Mouse (Mus musculus) heart, embryonic 14.5 days (tissue): ENCODE data around the gene Rgs3. TPM values are rescaled to one million over a fixed set of nuclear protein-coding genes. Genes with fewer than 3 reads are reported as not detected.

Experiments
- ATAC-seq: fragments of 200-750 bp; cut with Nextera tagmentation; 2 replicates; pipeline ENCODE4 v1.8.0; 2017; ENCODE audit warnings: low read depth, moderate TSS enrichment; ENCODE audit not compliant: insufficient number of reproducible peaks, insufficient read depth, low FRiP score
- H3K27ac ChIP-seq, 2 experiments: fragments of 200-500 bp in 1 of 2; fragments of 300-500 bp in 1 of 2; sonication (generic) in 1 of 2; replicated peaks in 1 of 2; 2 replicates each; pipeline ENCODE4 v1.5.1; 2012 to 2014; ENCODE audit warnings: low read depth in 2 of 2, low read length in 2 of 2, control low read depth in 1 of 2, mild to moderate bottlenecking in 1 of 2, mixed read lengths in 1 of 2; ENCODE audit not compliant: control insufficient read depth in 1 of 2, insufficient read depth in 1 of 2
- H3K27me3 ChIP-seq: fragments of 300-500 bp; sonication (generic); 2 replicates; pipeline ENCODE4 v1.6.1; 2014; ENCODE audit warnings: mild to moderate bottlenecking, low read length, control low read depth; ENCODE audit not compliant: control insufficient read depth, insufficient read depth
- H3K36me3 ChIP-seq: fragments of 300-500 bp; sonication (generic); 2 replicates; pipeline ENCODE4 v1.6.1; 2014; ENCODE audit warnings: mild to moderate bottlenecking, control low read depth, low read length, mixed read lengths; ENCODE audit not compliant: control insufficient read depth, insufficient read depth
- H3K4me1 ChIP-seq, 2 experiments: fragments of 200-500 bp in 1 of 2; fragments of 300-500 bp in 1 of 2; sonication (generic) in 1 of 2; 2 replicates each; pipeline ENCODE4 v1.6.1; 2012 to 2014; ENCODE audit warnings: low read length in 2 of 2, control low read depth in 1 of 2, mixed read lengths in 1 of 2; ENCODE audit not compliant: control insufficient read depth in 2 of 2, insufficient read depth in 2 of 2
- H3K4me2 ChIP-seq: fragments of 300-500 bp; sonication (generic); 2 replicates; pipeline ENCODE4 v1.6.1; 2014; ENCODE audit warnings: mild to moderate bottlenecking, low read length
- H3K4me3 ChIP-seq, 2 experiments: fragments of 200-500 bp in 1 of 2; fragments of 300-500 bp in 1 of 2; sonication (generic) in 1 of 2; 2 replicates each; pipeline ENCODE4 v1.5.1; 2012 to 2014; ENCODE audit warnings: low read length in 2 of 2, mild to moderate bottlenecking in 2 of 2, control low read depth in 1 of 2, low read depth in 1 of 2, moderate library complexity in 1 of 2; ENCODE audit not compliant: control insufficient read depth in 1 of 2, insufficient read depth in 1 of 2
- H3K9ac ChIP-seq: fragments of 300-500 bp; sonication (generic); 2 replicates; pipeline ENCODE4 v1.6.1; 2014; ENCODE audit warnings: mild to moderate bottlenecking, low read length
- H3K9me3 ChIP-seq: fragments of 300-500 bp; sonication (generic); 2 replicates; pipeline ENCODE4 v1.6.1; 2016; ENCODE audit warnings: low read length, control low read depth; ENCODE audit not compliant: control insufficient read depth
- WGBS: fragments of 180-500 bp; shearing (Covaris S2); extraction: QIAGEN DNeasy Blood & Tissue Kit; methylation state at CpG from one replicate; pipeline ENCODE4 v1.1.7; 2014; 5-methylcytosine and 5-hydroxymethylcytosine counted together
- polyA plus RNA-seq: library from polyadenylated mRNA; unstranded; fragments of >200 nt; fragmentation: Nextera tagmentation; extraction: Ambion mirVana; gene quantifications from 2 replicates; pipeline ENCODE4 v1.2.1, GENCODE M21; 2014

Rgs3 gene
- polyA plus RNA-seq, 1 experiment from 2014 or later = 70.4 TPM

DNA sequence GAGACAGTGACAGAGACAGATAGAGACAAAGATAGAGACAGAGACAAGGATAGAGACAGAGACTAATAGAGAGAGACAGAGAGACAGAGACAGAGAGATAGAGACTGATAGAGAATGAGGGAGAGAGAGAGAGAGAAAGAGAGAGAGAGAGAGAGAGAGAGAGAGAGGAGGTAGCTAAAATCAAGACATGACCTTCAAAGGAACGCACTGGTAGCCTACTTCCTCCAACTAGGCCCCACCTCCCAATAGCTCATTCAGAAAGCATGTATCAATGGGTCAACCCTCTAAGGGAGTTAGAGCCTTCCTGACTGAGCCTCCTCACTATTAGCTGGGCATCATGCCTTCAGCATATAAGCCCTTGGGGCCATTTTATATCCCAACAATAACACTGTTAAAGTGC lies 8.7 kb downstream of the Rgs3 start:
- ATAC-seq = no peak
- H3K4me1 ChIP-seq = peaks cover 18 to 20% of the 10 kb centered on the region in 2 experiments
- no peaks in the 10 kb centered on the region for H3K36me3 ChIP-seq
- 68% methylated on average over 1 of the region's 1 CpGs for WGBS
- H3K27ac ChIP-seq = no peak overlapping the region
- H3K4me3 ChIP-seq = no peak overlapping the region
- peaks cover 85% of the 10 kb centered on the region for H3K27me3 ChIP-seq
- H3K9ac ChIP-seq = no peak overlapping the region
- H3K4me2 ChIP-seq = no peak overlapping the region
- H3K9me3 ChIP-seq = peaks cover 5% of the 10 kb centered on the region; the same call in 1 of the 2 replicates

DNA sequence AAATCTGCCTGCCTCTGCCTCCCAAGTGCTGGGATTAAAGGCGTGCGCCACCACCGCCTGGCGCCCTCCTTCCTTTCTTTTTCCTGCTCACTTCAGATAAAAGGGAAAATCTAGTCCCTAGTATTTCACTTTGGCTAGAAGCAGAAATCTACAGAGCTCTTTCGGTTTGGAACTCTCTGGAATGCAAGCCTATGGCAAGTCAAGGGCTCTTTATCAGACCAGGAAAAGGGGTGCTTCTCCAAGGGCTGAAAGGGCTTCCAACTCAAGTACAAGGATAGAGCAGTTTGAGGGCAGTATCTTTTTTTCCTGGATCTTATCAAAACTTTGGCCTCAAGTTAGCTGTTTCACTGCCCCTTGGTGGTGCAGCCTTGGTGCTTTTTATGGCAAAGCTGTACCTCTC lies 10.0 kb downstream of the Rgs3 start:
- Histone ChIP-seq H3K4me1 (peaks cover 18 to 20% of the 10 kb centered on the region in 2 experiments), H3K4me3 (no peak overlapping the region), H3K4me2 (0 out of 2 replicates have a peak overlapping the region, but pooled peaks have one; percentile 37), H3K9ac (no peak overlapping the region), H3K9me3 (peaks cover 6% of the 10 kb centered on the region; the same call in 1 of the 2 replicates), H3K27ac (no peak overlapping the region; a peak in 1 of 4 replicates), H3K27me3 (peaks cover 73% of the 10 kb centered on the region), H3K36me3 (no peaks in the 10 kb centered on the region)
- ATAC-seq = no peak
- WGBS = 58% methylated on average over 5 of the region's 5 CpGs

DNA sequence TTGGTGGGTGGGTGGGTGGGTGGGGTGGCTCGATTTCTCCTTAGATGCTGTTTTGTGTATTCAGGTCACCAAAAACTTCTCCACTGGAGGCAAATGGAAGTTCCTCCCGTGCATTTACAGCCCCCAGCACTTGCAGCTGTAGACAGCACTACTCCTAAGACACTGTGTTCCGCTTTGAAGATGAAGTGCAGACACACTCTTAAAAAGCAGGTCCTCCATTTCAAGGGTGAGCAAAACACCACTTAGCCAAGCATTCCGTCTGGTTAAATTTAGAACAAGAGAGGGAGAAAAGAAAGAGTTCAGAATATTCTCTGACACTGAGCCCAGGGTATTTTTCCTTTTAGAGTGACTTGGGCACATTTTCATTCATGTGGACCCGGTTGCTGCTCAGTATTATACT lies 10.4 kb downstream of the Rgs3 start:
- Histone ChIP-seq H3K4me1 (peaks cover 18 to 20% of the 10 kb centered on the region in 2 experiments), H3K36me3 (no peaks in the 10 kb centered on the region), H3K27ac (peak overlapping the region in 1 of 2 experiments; percentile 27; a peak in 2 of 4 replicates), H3K4me3 (no peak overlapping the region), H3K4me2 (peak overlapping the region; percentile 37), H3K9ac (no peak overlapping the region), H3K9me3 (peaks cover 6% of the 10 kb centered on the region; the same call in 1 of the 2 replicates), H3K27me3 (peaks cover 69% of the 10 kb centered on the region)
- ATAC-seq = no peak
- 22% methylated on average over 5 of the region's 5 CpGs for WGBS

DNA sequence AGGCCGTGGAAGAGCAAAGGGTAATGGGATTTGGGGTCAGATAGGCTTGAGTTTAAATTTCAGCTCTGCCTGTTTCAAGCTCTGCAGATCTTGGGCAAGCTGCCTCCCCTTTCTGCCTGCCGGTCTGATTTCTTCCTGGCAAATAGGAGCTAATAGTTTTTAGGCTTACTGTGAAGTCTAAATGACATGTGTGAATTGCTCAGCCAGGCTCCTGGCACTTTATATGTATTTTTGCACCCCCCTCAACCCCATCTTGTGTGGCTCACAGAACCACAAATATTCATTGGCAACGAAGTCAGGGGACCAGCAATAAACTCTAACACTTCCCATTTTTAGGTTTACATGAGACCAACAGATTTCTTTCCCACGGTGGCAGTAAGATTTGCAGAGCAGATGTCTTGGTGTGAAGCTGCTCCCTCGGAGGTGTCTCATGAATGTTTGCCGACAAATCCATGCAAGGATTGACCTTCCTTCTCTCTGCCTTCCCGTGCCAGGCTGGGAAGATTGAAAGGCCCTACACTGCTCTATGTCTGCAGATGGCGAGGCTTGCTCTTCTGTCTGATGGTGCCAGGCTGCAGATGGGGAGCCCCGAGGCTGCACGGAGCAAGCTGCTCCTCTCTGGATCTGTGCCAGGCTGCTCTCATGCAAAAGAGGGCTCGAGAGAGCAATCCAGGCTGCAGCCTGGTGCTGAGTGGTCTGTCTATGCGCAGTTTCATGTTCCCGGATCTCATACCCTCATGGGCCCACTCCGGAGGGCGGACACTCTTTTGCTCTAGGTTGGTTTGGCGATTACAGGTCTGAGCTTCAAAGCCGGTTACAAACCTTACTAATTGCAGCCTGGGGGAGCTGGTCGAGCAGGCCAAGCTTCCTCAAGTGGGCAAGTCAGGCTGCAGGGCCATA lies 23.0 kb downstream of the Rgs3 start:
- H3K36me3 ChIP-seq = no peaks in the 10 kb centered on the region
- peaks cover 9 to 18% of the 10 kb centered on the region in 2 experiments for H3K4me1 ChIP-seq
- ATAC-seq = peak; percentile 35; the same call in 1 of the 2 replicates
- H3K4me2 ChIP-seq = peak overlapping the region; percentile 92
- H3K9ac ChIP-seq = peak overlapping the region; percentile 70; the same call in 1 of the 2 replicates
- H3K9me3 ChIP-seq = no peaks in the 10 kb centered on the region
- 26% methylated on average over 18 of the region's 18 CpGs for WGBS
- peak overlapping the region; percentile 42 to 48 for H3K4me3 ChIP-seq
- no peak overlapping the region for H3K27ac ChIP-seq
- peaks cover 82% of the 10 kb centered on the region for H3K27me3 ChIP-seq

DNA sequence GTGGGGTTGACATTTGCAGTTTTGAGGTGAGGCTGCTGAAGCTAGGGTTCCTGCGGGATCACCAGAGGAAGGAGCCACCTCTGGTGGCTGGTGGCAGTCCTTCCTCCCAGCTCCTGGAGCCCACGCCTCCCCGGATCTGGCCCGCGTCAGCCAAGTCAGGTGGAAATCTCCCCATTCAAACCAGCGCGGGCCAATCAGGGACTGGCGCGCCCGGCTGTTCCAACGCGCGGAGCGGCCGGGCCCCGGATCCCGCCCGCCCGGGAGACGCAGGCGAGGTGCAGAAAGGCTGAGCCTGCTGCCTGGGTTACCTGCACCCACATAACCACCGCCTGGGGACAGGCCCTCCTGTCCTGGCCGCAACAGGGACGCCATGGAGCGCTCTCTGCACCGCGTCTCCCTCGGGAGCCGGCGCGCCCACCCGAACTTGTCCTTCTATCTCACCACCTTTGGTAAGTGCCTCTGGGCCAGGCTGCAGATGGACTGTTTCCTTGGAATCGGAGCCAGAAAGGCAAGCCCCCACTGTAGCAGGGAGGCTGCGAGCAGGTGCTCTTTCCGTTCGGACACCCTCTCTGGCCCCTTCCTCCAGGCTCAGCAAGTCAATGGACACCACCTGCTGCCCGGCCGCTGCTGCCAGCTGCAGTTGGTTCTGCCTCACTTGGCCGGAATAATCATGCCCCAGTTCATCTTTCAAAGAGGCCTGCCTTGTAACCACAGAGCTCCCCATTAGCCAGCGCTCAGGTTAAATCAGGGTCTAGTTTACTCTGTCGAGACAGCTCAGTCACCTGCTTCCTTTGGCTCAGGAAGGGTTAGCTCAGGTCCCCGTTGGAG lies 23.8 kb downstream of the Rgs3 start:
- H3K27me3 ChIP-seq = peaks cover 90% of the 10 kb centered on the region
- WGBS = 4% methylated on average over 42 of the region's 42 CpGs
- peak overlapping the region; percentile 92 for H3K4me2 ChIP-seq
- peak; percentile 21; the same call in 1 of the 2 replicates for ATAC-seq
- H3K4me1 ChIP-seq = peaks cover 9 to 18% of the 10 kb centered on the region in 2 experiments
- no peaks in the 10 kb centered on the region for H3K36me3 ChIP-seq
- H3K9ac ChIP-seq = peak overlapping the region; percentile 70
- H3K27ac ChIP-seq = no peak overlapping the region
- H3K4me3 ChIP-seq = peak overlapping the region; percentile 42 to 48
- H3K9me3 ChIP-seq = no peaks in the 10 kb centered on the region

DNA sequence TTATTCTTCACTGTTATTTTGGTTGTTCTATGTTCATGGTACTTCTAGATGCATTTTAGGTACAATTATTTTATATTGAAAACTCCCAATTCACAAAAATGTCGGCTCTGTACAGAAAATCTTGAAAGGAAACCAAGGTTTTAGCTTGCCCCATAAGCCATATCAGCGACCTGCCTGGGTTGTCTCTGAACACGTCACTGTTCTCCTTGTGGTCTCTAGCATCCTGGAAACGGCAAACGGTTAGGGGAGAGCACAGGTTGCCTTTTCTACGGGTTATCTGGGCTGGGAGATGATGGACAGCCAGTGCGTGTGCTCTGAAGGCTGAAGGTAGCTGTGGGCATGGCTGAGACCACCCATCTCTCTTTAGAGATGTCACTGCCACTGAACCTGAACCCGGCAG lies 27.4 kb downstream of the Rgs3 start:
- H3K4me2 ChIP-seq = no peak overlapping the region
- no peak overlapping the region for H3K27ac ChIP-seq
- peaks cover 12 to 28% of the 10 kb centered on the region in 2 experiments for H3K4me1 ChIP-seq
- no peak overlapping the region for H3K4me3 ChIP-seq
- WGBS = 67% methylated on average over 8 of the region's 8 CpGs
- H3K36me3 ChIP-seq = no peaks in the 10 kb centered on the region
- H3K9ac ChIP-seq = no peak overlapping the region
- ATAC-seq = no peak
- H3K27me3 ChIP-seq = peaks cover 74% of the 10 kb centered on the region
- no peaks in the 10 kb centered on the region for H3K9me3 ChIP-seq

DNA sequence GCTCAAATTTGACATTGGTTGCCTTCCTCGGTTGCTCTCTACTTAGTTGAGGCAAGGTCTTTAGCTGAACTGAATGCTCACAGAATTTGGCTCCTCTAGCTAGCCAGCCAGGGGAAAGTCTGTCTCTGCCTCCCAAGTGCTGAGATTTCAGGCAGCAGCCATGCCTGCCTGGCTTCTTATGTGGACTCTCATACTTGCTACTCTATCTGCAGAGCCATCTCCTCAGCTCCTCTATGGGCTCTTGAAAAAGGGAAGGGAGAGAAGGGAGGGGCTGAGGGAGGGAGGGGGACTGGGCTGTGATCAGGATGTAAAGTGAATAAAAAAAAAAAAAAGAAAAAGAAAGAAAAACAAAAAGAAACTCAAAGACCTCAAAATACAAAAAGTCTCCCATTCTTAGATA lies 31.2 kb downstream of the Rgs3 start:
- Histone ChIP-seq H3K4me2 (no peak overlapping the region), H3K9ac (no peak overlapping the region), H3K9me3 (no peaks in the 10 kb centered on the region), H3K4me1 (peaks cover 3 to 10% of the 10 kb centered on the region in 2 experiments), H3K4me3 (no peak overlapping the region), H3K27me3 (peaks cover 52% of the 10 kb centered on the region), H3K27ac (peak overlapping the region; percentile 75), H3K36me3 (no peaks in the 10 kb centered on the region)
- ATAC-seq = no peak
- WGBS = 60% methylated on average over 1 of the region's 1 CpGs
